Mouse (Mus musculus): ENCODE measurements around the gene Gal3st2c.
"Not testable (repeated sequence)": the region's sequence is repeated elsewhere in the genome, so short reads cannot be mapped to it uniquely, and the experiment has no call there.

Gene Gal3st2c

GRCm38 (mm10) chr1:94051104-94051503 is 60.8 kb downstream of the Gal3st2c start:
- no peak for DNase-seq

GRCm38 (mm10) chr1:94052373-94052772 is 62.1 kb downstream of the Gal3st2c start, which contains the start of gene Pdcd1:
TSS of gene Pdcd1 (minus strand) at chr1:94052553.
- DNase-seq = no peak

GRCm38 (mm10) chr1:94053530-94054216 is 63.4 kb downstream of the Gal3st2c start:
- DNase-seq = no peak

GRCm38 (mm10) chr1:94054481-94054880 is 64.2 kb downstream of the Gal3st2c start:
- no peak for DNase-seq

- no peak for DNase-seq
These were observed 65.7 kb downstream of the Gal3st2c start for GRCm38 (mm10) chr1:94055966-94056365.

GRCm38 (mm10) chr1:94057401-94057800 is 67.1 kb downstream of the Gal3st2c start:
- DNase-seq = no peak

- DNase-seq = not testable (repeated sequence)
These were observed 68.0 kb downstream of the Gal3st2c start for GRCm38 (mm10) chr1:94058281-94058680.
